Mouse (Mus musculus): Measurements from ENCODE around the gene Tmem235.

- no peak for TF ChIP-seq POLR2A (IDR thresholded peaks at IDR 0.05; ENCODE audit: insufficient read length, low read depth)
- no peak for TF ChIP-seq POLR2AphosphoS2 (IDR thresholded peaks at IDR 0.05; ENCODE audit: insufficient read length, low read depth)
- no peak for TF ChIP-seq MYOD1 (IDR thresholded peaks at IDR 0.05; ENCODE audit: control insufficient read depth in 1 of 3, insufficient read length in 2 of 3, low read depth in 2 of 3)
- no peak for TF ChIP-seq SRF (IDR thresholded peaks at IDR 0.05; ENCODE audit: control insufficient read depth, insufficient read length, low read depth)
Observed at GRCm38 (mm10) chr11:117813867-117814266, 46.7 kb upstream of the Tmem235 start.

Measured in myocyte (in vitro differentiated cells).